9 mouse cellular contexts compared by ENCODE assay signal in the genomic region with DNA sequence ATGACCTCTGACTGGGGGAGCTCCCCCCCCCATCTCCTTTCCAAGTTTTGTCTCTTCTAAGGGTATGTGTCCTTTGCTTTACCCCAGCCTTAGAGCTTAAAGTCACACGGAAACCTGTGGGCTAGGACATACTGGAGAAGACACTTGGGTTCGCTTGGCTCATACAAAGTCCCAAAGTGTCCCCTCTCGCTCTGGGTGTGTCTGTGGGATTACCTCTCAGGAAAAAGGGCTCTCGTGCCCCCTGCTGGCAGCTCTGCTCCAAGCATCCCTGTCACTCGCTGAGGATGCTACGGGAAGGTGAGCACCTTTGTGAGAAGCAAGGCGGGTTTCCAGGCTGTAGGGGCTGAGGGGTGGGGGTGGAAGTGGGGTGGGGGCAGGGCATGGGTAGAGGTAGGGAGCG. TPM values are rescaled to one million over a fixed set of nuclear protein-coding genes. Genes with fewer than 3 reads are reported as not detected.
A peak's percentile ranks its signal among the peaks of the same experiment; 100 is the strongest.
DNase-seq lines count a peak whose midpoint lies in the region; ATAC-seq and TF ChIP-seq lines count a peak whose summit lies in the region.
"Had no signal": no experiment of that assay in that cellular context is flagged by ENCODE, and none has a peak within 500 bp of the region (broad histone marks: within the 10 kb centered on the region; RNA-seq: fewer than 3 reads in every experiment).

No protein-coding gene starts in this region.

- no peaks in the 10 kb centered on the region for H3K36me3 ChIP-seq in kidney, adult 2 months (ENCODE audit: control insufficient read depth, insufficient read depth, low read length)
- H3K36me3 ChIP-seq in liver, embryonic 14.5 days (replicated peaks; ENCODE audit: control insufficient read depth, insufficient read depth, low read depth) = no peaks in the 10 kb centered on the region
- H3K36me3 ChIP-seq: stomach, embryonic 15.5 days had no signal

- no peak for TF ChIP-seq EP300 in liver, embryonic 14.5 days (IDR thresholded peaks at IDR 0.05; ENCODE audit: low read depth)

- no peak overlapping the region for H3K9ac ChIP-seq in liver, embryonic 14.5 days (replicated peaks)
- H3K9ac ChIP-seq: stomach, embryonic 15.5 days had no signal

- DNase-seq in B cell, adult 2 months = peak; percentile 68 to 69
- peak; percentile 72 for DNase-seq in MN1 (ENCODE audit: low spot score)
- peak; percentile 83 to 91 for DNase-seq in cerebellum, postnatal 14 days
- peak; percentile 82 for DNase-seq in gastrocnemius, adult 2 months
- DNase-seq in kidney, adult 2 months = peak; percentile 72
- DNase-seq in liver, embryonic 14.5 days (ENCODE audit: low read depth in 3 of 3, low spot score in 3 of 3) = peak in 2 of 3 experiments; percentile 7 to 22
- DNase-seq in retina, embryonic 14.5 days (ENCODE audit: low spot score) = peak; percentile 94

- H3K27me3 ChIP-seq in kidney, adult 2 months (replicated peaks; ENCODE audit: control insufficient read depth, insufficient read depth, low read length) = no peaks in the 10 kb centered on the region
- H3K27me3 ChIP-seq in liver, embryonic 14.5 days (ENCODE audit: control insufficient read depth, insufficient read depth, low read length) = no peaks in the 10 kb centered on the region
- H3K27me3 ChIP-seq: stomach, embryonic 15.5 days had no signal

- 4% methylated on average over 8 of the region's 8 CpGs for WGBS in kidney, adult 2 months
- 14% methylated on average over 8 of the region's 8 CpGs for WGBS in liver, embryonic 14.5 days (ENCODE audit: insufficient replicate concordance)

- H3K9me3 ChIP-seq in liver, embryonic 14.5 days (ENCODE audit: control insufficient read depth, low read length) = no peaks in the 10 kb centered on the region
- H3K9me3 ChIP-seq: stomach, embryonic 15.5 days had no signal

- peak; percentile 71 for TF ChIP-seq CTCF in gastrocnemius, adult 2 months (IDR thresholded peaks at IDR 0.05)
- peak; percentile 87 for TF ChIP-seq CTCF in kidney, adult 2 months (conservative IDR thresholded peaks at IDR 0.05; ENCODE audit: insufficient read depth, insufficient read length, low read depth, low read length)
- TF ChIP-seq CTCF in liver, embryonic 14.5 days (IDR thresholded peaks at IDR 0.05; ENCODE audit: low read depth) = peak; percentile 80

- intact Hi-C loops in gastrocnemius, adult 2 months (cut with DNase I) = loop anchor here (1.0 to 5.0 kb wide), 4 partner anchors 53 to 223 kb away; a partner anchor contains a TSS

- H3K27ac ChIP-seq in gastrocnemius, adult 2 months = no peak overlapping the region
- H3K27ac ChIP-seq in kidney, adult 2 months (ENCODE audit: insufficient read depth, low read depth, low read length) = no peak overlapping the region
- H3K27ac ChIP-seq in liver, embryonic 14.5 days = no peak overlapping the region
- H3K27ac ChIP-seq: stomach, embryonic 15.5 days had no signal

- no peak overlapping the region for H3K4me3 ChIP-seq in gastrocnemius, adult 2 months
- no peak overlapping the region for H3K4me3 ChIP-seq in kidney, adult 2 months (ENCODE audit: insufficient read depth, low read depth, low read length)
- H3K4me3 ChIP-seq in liver, embryonic 14.5 days (ENCODE audit: insufficient read depth in 1 of 2, low read depth in 2 of 2, low read length in 2 of 2) = no peak overlapping the region
- H3K4me3 ChIP-seq: stomach, embryonic 15.5 days had no signal

- no peaks in the 10 kb centered on the region for H3K4me1 ChIP-seq in kidney, adult 2 months (ENCODE audit: control insufficient read depth, insufficient read depth, low read length)
- H3K4me1 ChIP-seq in liver, embryonic 14.5 days (replicated peaks; ENCODE audit: control insufficient read depth in 2 of 2, insufficient read depth in 2 of 2, low read length in 1 of 2) = peaks cover 0 to 2% of the 10 kb centered on the region in 2 experiments; a peak in 1 of 4 replicates
- H3K4me1 ChIP-seq: stomach, embryonic 15.5 days had no signal

- no peak for TF ChIP-seq POLR2A in kidney, adult 2 months (IDR thresholded peaks at IDR 0.05; ENCODE audit: low read depth, low read length)

- no peak for ATAC-seq in liver, embryonic 14.5 days (ENCODE audit: insufficient read depth)
- ATAC-seq in erythroid progenitor cell, adult 5-6 weeks (replicated peaks; ENCODE audit: low FRiP score, poor library complexity, severe bottlenecking) = no peak

- H3K4me2 ChIP-seq in liver, embryonic 14.5 days (ENCODE audit: low read depth) = no peak overlapping the region
- H3K4me2 ChIP-seq: stomach, embryonic 15.5 days had no signal

RNA-seq across cellular contexts. Expression of a gene that starts 38.3 kb away (rescaled TPM):
- total RNA-seq in gastrocnemius, adult 2 months (2021) = 1 to 10 TPM; 6.0 to 8.8 TPM
- 38.4 and 46.8 TPM in 2 replicates for polyA plus RNA-seq in kidney, adult 2 months (2012; rRNA removed)
- 2.6 TPM in 2 replicates for polyA plus RNA-seq in liver, embryonic 14.5 days (2012; rRNA removed)
- polyA plus RNA-seq in liver, embryonic 14.5 days (2014; fragmentation: Nextera tagmentation; extraction: Ambion mirVana) = 1.4 and 1.5 TPM in 2 replicates
- 2.1 and 7.6 TPM in 2 replicates for total RNA-seq in erythroid progenitor cell, adult 5-6 weeks (2015; ENCODE audit: low replicate concordance)
- 3.0 and 4.8 TPM in 2 replicates for total RNA-seq in erythroid progenitor cell, adult 5-6 weeks (2017; ENCODE audit: low replicate concordance)

RNA-seq across cellular contexts. Expression of a gene that starts 57.9 kb away (rescaled TPM):
- total RNA-seq in gastrocnemius, adult 2 months (2021) = 1 to 10 TPM; 4.1 to 4.2 TPM
- 8.0 and 8.6 TPM in 2 replicates for polyA plus RNA-seq in kidney, adult 2 months (2012; rRNA removed)
- polyA plus RNA-seq in liver, embryonic 14.5 days (2012; rRNA removed) = 0.47 and 0.54 TPM in 2 replicates
- polyA plus RNA-seq in liver, embryonic 14.5 days (2014; fragmentation: Nextera tagmentation; extraction: Ambion mirVana) = 0.14 and 0.18 TPM in 2 replicates
- total RNA-seq in erythroid progenitor cell, adult 5-6 weeks (2015; ENCODE audit: low replicate concordance) = 2.9 and 3.8 TPM in 2 replicates
- 0.51 and 3.8 TPM in 2 replicates for total RNA-seq in erythroid progenitor cell, adult 5-6 weeks (2017; ENCODE audit: low replicate concordance)

Comparison
In these comparisons a context has a peak if more than half of its experiments do, and no peak if none do; other contexts are left out.
1. DNase-seq: peak in every context shown above with its lines; median percentile 94 in retina, embryonic 14.5 days; 87 in cerebellum, postnatal 14 days; 82 in gastrocnemius, adult 2 months; 72 in MN1; 72 in kidney, adult 2 months; 68 in B cell, adult 2 months; 14 in liver, embryonic 14.5 days.